ENCODE assay signal across 11 mouse cellular contexts in the genomic region with DNA sequence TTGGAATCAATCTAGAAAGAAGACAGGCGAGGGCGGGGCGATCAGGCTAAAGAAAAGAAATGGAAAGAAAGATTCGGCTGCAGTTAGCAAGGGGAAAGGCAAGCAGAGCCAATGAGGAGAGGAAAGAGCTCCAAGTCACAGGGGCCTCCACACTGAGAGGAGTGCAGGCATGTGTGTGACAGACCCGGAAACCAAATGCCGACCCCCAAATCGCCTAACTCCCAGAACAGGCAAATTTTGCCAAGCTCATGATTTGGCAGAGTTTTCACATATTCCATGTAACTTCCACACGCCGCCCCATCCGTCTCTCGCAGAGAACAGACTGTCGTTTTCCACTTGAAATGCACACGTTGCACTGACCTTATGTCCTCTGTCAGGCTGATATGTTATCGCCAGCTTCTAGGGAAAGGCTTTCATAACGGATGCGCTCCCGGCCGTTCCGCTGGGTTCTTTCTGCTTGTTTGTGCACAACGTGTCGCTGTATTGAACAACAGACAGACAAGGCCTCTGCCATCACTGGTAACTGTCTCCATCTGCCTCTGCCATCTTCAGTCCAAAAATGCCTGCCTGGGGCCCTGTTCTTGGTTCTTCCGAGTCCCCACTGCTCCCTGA.
DNase-seq lines count a peak whose midpoint lies in the region; TF ChIP-seq lines count a peak whose summit lies in the region.
"Had no signal": no experiment of that assay in that cellular context is flagged by ENCODE, and none has a peak within 500 bp of the region (broad histone marks: within the 10 kb centered on the region; RNA-seq: fewer than 3 reads in every experiment).

No protein-coding gene starts in this region.

- H3K27ac ChIP-seq in layer of hippocampus, adult 2 months, result peak overlapping the region; percentile 72
- H3K27ac ChIP-seq: liver, embryonic 13.5 days had no signal

- peak overlapping the region; percentile 9; the same call in 1 of the 2 replicates for H3K4me3 ChIP-seq in layer of hippocampus, adult 2 months
- H3K4me3 ChIP-seq: liver, embryonic 13.5 days had no signal

- peak in 1 of 2 experiments; percentile 32 for DNase-seq in layer of hippocampus, adult 2 months (ENCODE audit: low spot score in 2 of 2)
- no peak for DNase-seq in layer of hippocampus, postnatal 25 days (ENCODE audit: extremely low spot score in 1 of 2, low spot score in 1 of 2)
- peak; percentile 75 for DNase-seq in brain, adult 2 months (ENCODE audit: low read depth, low spot score)
- peak; percentile 84 for DNase-seq in brain, embryonic 14.5 days (ENCODE audit: low read depth)
- DNase-seq in heart, postnatal 10 days, result peak; percentile 7 to 8
- DNase-seq in Muller cell, postnatal 12 days (ENCODE audit: inconsistent ontology term), result no peak
- DNase-seq in adrenal gland, adult 2 months, result no peak
- DNase-seq in left cerebral cortex, postnatal 36 days (ENCODE audit: low spot score in 2 of 2), result no peak
- DNase-seq: kidney, postnatal 14 days; liver, embryonic 13.5 days; right cerebral cortex, postnatal 25 days had no signal

- no peak for TF ChIP-seq CTCF in layer of hippocampus, adult 2 months (conservative IDR thresholded peaks at IDR 0.05)
- TF ChIP-seq CTCF in brain, embryonic 14.5 days (IDR thresholded peaks at IDR 0.05; ENCODE audit: borderline replicate concordance, extremely low read depth, insufficient read depth, insufficient read length), result no peak

- no peak for TF ChIP-seq POLR2A in brain, embryonic 14.5 days (IDR thresholded peaks at IDR 0.05; ENCODE audit: borderline replicate concordance, extremely low read depth, insufficient read depth, insufficient read length, poor library complexity, severe bottlenecking)

- intact Hi-C loops in heart, postnatal 10 days (cut with DNase I), result no loop called here
- intact Hi-C loops in left cerebral cortex, postnatal 36 days (cut with DNase I), result no loop called here

Comparison
In these comparisons a context has a peak if more than half of its experiments do, and no peak if none do; other contexts are left out.
1. DNase-seq: peak in brain, adult 2 months (single experiment), brain, embryonic 14.5 days (single experiment) and heart, postnatal 10 days (2 of 2); none in layer of hippocampus, postnatal 25 days (0 of 2), Muller cell, postnatal 12 days (single experiment), adrenal gland, adult 2 months (single experiment) and left cerebral cortex, postnatal 36 days (0 of 2).